Mouse (Mus musculus): ENCODE results near the gene Chga.

DNA sequence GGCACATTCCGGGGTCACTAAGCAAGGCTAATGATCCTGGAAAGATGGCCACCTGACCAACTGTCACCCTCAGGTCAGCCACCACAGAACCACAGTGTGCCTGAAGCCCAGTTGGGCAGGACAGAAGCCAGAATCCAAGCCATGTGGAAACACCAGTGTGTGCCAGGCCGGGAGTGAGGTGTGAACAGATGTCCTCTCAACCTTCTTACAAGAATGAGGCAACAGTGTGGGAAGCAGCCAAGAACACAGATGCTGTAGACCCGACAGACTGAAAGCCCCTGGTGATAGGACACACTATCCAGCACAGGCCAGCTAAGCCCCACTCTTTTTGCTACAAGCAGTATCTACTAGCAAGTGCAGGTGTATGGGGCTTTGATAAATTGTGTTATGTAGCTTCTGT lies 30.6 kb downstream of the Chga start:
- TF ChIP-seq CTCF (IDR thresholded peaks at IDR 0.05; ENCODE audit: extremely low read depth, insufficient read depth, insufficient read length, insufficient replicate concordance) = no peak
- TF ChIP-seq POLR2A (IDR thresholded peaks at IDR 0.05; ENCODE audit: low read depth, low read length) = no peak
